Mouse (Mus musculus) liver, postnatal 0 days (tissue): Measurements from ENCODE around the gene Acad12.

ENCODE experiments used
- CTCF ChIP-seq: sonication (generic); IDR thresholded peaks from 2 replicates; pipeline ENCODE4 v1.5.1; 2016; ENCODE audit warnings: antibody characterized with exemption, low read depth
- EP300 ChIP-seq: IDR thresholded peaks from 2 replicates; pipeline ENCODE4 v1.6.1; 2016; ENCODE audit warnings: antibody characterized with exemption, low read depth, mild to moderate bottlenecking

DNA sequence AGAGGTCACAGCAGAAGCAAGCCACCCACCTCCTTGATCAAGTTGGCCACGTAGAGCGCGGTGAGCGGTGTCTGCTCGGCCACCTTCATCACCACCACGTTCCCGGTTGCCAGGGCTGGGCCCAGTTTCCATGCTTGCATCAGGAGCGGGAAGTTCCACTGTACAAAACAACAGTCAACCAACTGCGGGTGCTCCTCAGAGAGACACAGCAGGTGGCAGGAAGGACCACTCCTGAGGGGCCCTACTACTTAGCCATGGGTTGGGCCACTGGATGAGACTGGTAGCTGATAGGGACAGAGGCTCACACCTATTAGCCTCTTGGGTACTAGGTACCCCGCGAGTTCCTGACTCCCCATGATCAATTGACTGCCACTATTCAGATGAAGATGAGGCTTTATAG lies 42.9 kb downstream of the Acad12 start:
- TF ChIP-seq EP300 = no peak
- no peak for TF ChIP-seq CTCF
